13 mouse cellular contexts compared by ENCODE assay signal in the genomic region with DNA sequence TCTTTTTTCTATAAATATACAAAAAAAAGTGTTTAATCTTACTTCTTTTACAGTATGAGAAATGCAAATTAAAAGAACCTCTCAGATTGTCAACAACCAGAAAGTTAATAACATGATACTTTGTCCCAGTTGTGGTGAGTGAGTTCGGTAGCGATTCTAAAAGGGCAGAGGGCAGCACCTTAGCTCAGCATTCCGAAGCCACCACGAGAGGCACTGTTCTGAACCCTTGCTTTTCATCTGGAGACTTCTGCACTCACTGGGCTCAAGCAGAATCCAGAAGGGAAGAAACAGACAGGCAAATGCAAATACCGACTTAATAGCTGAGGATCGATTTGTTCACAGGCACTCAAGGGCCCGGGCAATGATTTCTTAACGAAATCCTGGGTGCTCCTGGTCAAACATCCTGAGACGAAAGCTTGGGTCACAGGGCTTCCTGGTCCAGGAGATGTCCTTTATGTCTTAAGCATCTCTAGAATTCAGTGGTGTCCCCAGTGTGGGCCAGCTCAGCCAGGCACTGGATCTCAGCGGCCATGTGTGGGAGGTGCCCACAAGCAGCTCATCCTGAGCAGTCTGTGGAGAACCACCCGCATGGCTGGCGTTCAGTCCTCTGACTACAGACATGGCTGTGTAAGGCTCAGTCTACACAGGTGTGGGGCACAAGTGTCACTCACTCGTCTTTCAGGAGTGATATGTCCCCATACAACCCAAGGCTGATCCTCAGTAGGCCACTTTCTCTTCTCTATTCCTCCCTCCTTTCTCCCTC. TPM values are rescaled to one million over a fixed set of nuclear protein-coding genes. Genes with fewer than 3 reads are reported as not detected.
DNase-seq lines count a peak whose midpoint lies in the region; ATAC-seq and TF ChIP-seq lines count a peak whose summit lies in the region.
"Had no signal": no experiment of that assay in that cellular context is flagged by ENCODE, and none has a peak within 500 bp of the region (broad histone marks: within the 10 kb centered on the region; RNA-seq: fewer than 3 reads in every experiment).

No protein-coding gene starts in this region.

- in situ Hi-C loops in Patski (cut with MboI; ENCODE audit: low pct_unique_long_range_greater_than_20kb): no loop called here

- 0 out of 2 replicates have a peak, but pooled peaks cover 8% of the 10 kb centered on the region for H3K4me1 ChIP-seq in kidney, postnatal 0 days (replicated peaks; ENCODE audit: insufficient read depth, low read length)

- no peak for DNase-seq in frontal cortex, postnatal 14 days (ENCODE audit: low spot score in 2 of 2)
- DNase-seq in layer of hippocampus, adult 2 months (ENCODE audit: low spot score in 2 of 2): no peak
- no peak for DNase-seq in layer of hippocampus, postnatal 36 days
- no peak for DNase-seq in Patski (ENCODE audit: low read depth, low spot score)
- no peak for DNase-seq in kidney, postnatal 0 days (ENCODE audit: low spot score)
- DNase-seq in cerebellum, postnatal 25 days: no peak
- DNase-seq: cerebellum, adult 2 months had no signal

- peak; percentile 19; the same call in 1 of the 2 replicates for TF ChIP-seq CTCF in layer of hippocampus, adult 2 months (conservative IDR thresholded peaks at IDR 0.05)
- no peak for TF ChIP-seq CTCF in Patski (IDR thresholded peaks at IDR 0.05)
- TF ChIP-seq CTCF in kidney, postnatal 0 days (IDR thresholded peaks at IDR 0.05; ENCODE audit: low read depth): peak; percentile 58

- H3K9ac ChIP-seq in kidney, postnatal 0 days (ENCODE audit: low read depth, low read length): no peak overlapping the region
- H3K9ac ChIP-seq: lung, embryonic 15.5 days had no signal

- POLR2A ChIA-PET in Patski (lab: Charles Lee): no interaction called here

- H3K9me3 ChIP-seq in kidney, postnatal 0 days (replicated peaks; ENCODE audit: low read length): 0 out of 2 replicates have a peak, but pooled peaks cover 3% of the 10 kb centered on the region

- CTCF ChIA-PET in Patski (lab: Charles Lee): interaction anchor here (1.0 to 1.4 kb wide), 2 partner anchors 12 to 98 kb away, joined by 3 to 4 read pairs; no protein-coding TSS in a partner anchor

- H3K4me2 ChIP-seq in kidney, postnatal 0 days (ENCODE audit: low read length): no peak overlapping the region
- H3K4me2 ChIP-seq: heart, embryonic 11.5 days; lung, embryonic 15.5 days had no signal

- H3K4me3 ChIP-seq in layer of hippocampus, adult 2 months: no peak overlapping the region
- H3K4me3 ChIP-seq in kidney, postnatal 0 days (replicated peaks; ENCODE audit: low read depth, low read length): no peak overlapping the region
- H3K4me3 ChIP-seq: lung, embryonic 15.5 days had no signal

- no peaks in the 10 kb centered on the region for H3K27me3 ChIP-seq in Patski
- H3K27me3 ChIP-seq in kidney, postnatal 0 days (ENCODE audit: insufficient read depth, low read length): no peaks in the 10 kb centered on the region
- H3K27me3 ChIP-seq: lung, embryonic 15.5 days had no signal

- WGBS in kidney, postnatal 0 days: 34% methylated on average over 13 of the region's 13 CpGs

- ATAC-seq in frontal cortex, adult (ENCODE audit: low TSS enrichment): peak; percentile 65; the same call in 1 of the 2 replicates
- ATAC-seq in Patski: peak; percentile 13
- peak; percentile 40; the same call in 1 of the 2 replicates for ATAC-seq in kidney, postnatal 0 days (replicated peaks; ENCODE audit: low FRiP score, low read depth)
- no peak for ATAC-seq in activated CD4-positive, CD25-positive, alpha-beta regulatory T cell, adult 4 months
- ATAC-seq: inflammation-experienced regulatory T-cells, adult 6 months had no signal

- no peak overlapping the region for H3K27ac ChIP-seq in layer of hippocampus, adult 2 months
- peak overlapping the region; percentile 48 for H3K27ac ChIP-seq in kidney, postnatal 0 days
- H3K27ac ChIP-seq: lung, embryonic 15.5 days had no signal

- H3K36me3 ChIP-seq in kidney, postnatal 0 days (ENCODE audit: insufficient read depth, low read length): no peaks in the 10 kb centered on the region
- H3K36me3 ChIP-seq: lung, embryonic 15.5 days had no signal

RNA-seq across cellular contexts. Expression of a gene that starts 18.3 kb away (rescaled TPM):
- under 1 TPM in 1 of 2 experiments, not detected in 1; 0.29 TPM for total RNA-seq in layer of hippocampus, adult 2 months (2021)
- total RNA-seq in layer of hippocampus, postnatal 36 days (2021): not detected
- 1.3 TPM for polyA plus RNA-seq in Patski (2021)
- 0.10 and 0.11 TPM in 2 replicates for polyA plus RNA-seq in kidney, postnatal 0 days (2015; fragmentation: Nextera tagmentation; extraction: Ambion mirVana)
- 1 to 10 TPM; 3.5 to 5.2 TPM for polyA plus RNA-seq in activated CD4-positive, CD25-positive, alpha-beta regulatory T cell, adult 4 months (2017; shearing (Covaris generic))
- total RNA-seq: adrenal gland, postnatal 4 days had no signal

RNA-seq across cellular contexts. Expression of a gene that starts 19.1 kb away (rescaled TPM):
- 1 to 10 TPM; 4.2 to 5.7 TPM for total RNA-seq in layer of hippocampus, adult 2 months (2021)
- 1 to 10 TPM; 3.6 to 6.2 TPM for total RNA-seq in layer of hippocampus, postnatal 36 days (2021)
- 12.3 TPM for polyA plus RNA-seq in Patski (2021)
- 33.7 and 35.8 TPM in 2 replicates for polyA plus RNA-seq in kidney, postnatal 0 days (2015; fragmentation: Nextera tagmentation; extraction: Ambion mirVana)
- polyA plus RNA-seq in activated CD4-positive, CD25-positive, alpha-beta regulatory T cell, adult 4 months (2017; shearing (Covaris generic)): 10 to 100 TPM; 11.5 to 17.0 TPM

RNA-seq across cellular contexts. Expression of a gene that starts 40.7 kb away (rescaled TPM):
- 10 to 100 TPM; 76.7 to 90.6 TPM for total RNA-seq in layer of hippocampus, adult 2 months (2021)
- 10 to 100 TPM; 72.9 to 77.0 TPM for total RNA-seq in layer of hippocampus, postnatal 36 days (2021)
- 77.6 TPM for polyA plus RNA-seq in Patski (2021)
- 117 and 124 TPM in 2 replicates for polyA plus RNA-seq in kidney, postnatal 0 days (2015; fragmentation: Nextera tagmentation; extraction: Ambion mirVana)
- polyA plus RNA-seq in activated CD4-positive, CD25-positive, alpha-beta regulatory T cell, adult 4 months (2017; shearing (Covaris generic)): 10 to 100 TPM; 54.5 to 63.6 TPM
